Mouse (Mus musculus) limb, embryonic 12.5 days (tissue): ENCODE results near the gene Tbc1d22a. TPM values are rescaled to one million over a fixed set of nuclear protein-coding genes. Genes with fewer than 3 reads are reported as not detected.
"Not testable (repeated sequence)": the region's sequence is repeated elsewhere in the genome, so short reads cannot be mapped to it uniquely, and the experiment has no call there.

Experiments used
- ATAC-seq: fragments of 200-750 bp; cut with Nextera tagmentation; 2 replicates; pipeline ENCODE4 v1.8.0; 2017; ENCODE audit warnings: low read depth, moderate TSS enrichment; ENCODE audit not compliant: insufficient number of reproducible peaks, insufficient read depth, low FRiP score, low TSS enrichment
- H3K27ac ChIP-seq: fragments of 300-500 bp; sonication (generic); 2 replicates; pipeline ENCODE4 v1.5.1; 2016; ENCODE audit warnings: mild to moderate bottlenecking, moderate library complexity
- H3K27me3 ChIP-seq: fragments of 300-500 bp; sonication (generic); 2 replicates; pipeline ENCODE4 v1.6.1; 2016; ENCODE audit warnings: mild to moderate bottlenecking, moderate library complexity
- H3K36me3 ChIP-seq: fragments of 300-500 bp; sonication (generic); 2 replicates; pipeline ENCODE4 v1.6.1; 2016; ENCODE audit warnings: mild to moderate bottlenecking, moderate library complexity
- H3K4me1 ChIP-seq: fragments of 300-500 bp; sonication (generic); replicated peaks from 2 replicates; pipeline ENCODE4 v1.6.1; 2016
- H3K4me2 ChIP-seq: fragments of 300-500 bp; sonication (generic); 2 replicates; pipeline ENCODE4 v1.6.1; 2016; ENCODE audit warnings: mild to moderate bottlenecking, moderate library complexity
- H3K4me3 ChIP-seq: fragments of 300-500 bp; sonication (generic); replicated peaks from 2 replicates; pipeline ENCODE4 v1.5.1; 2016; ENCODE audit warnings: mild to moderate bottlenecking
- H3K9ac ChIP-seq: fragments of 300-500 bp; sonication (generic); replicated peaks from 2 replicates; pipeline ENCODE4 v1.6.1; 2016; ENCODE audit warnings: mild to moderate bottlenecking, moderate library complexity
- H3K9me3 ChIP-seq: fragments of 300-500 bp; sonication (generic); 2 replicates; pipeline ENCODE4 v1.6.1; 2016; ENCODE audit warnings: mild to moderate bottlenecking, moderate library complexity
- WGBS: fragments of 180-500 bp; shearing (Covaris S2); methylation state at CpG from one replicate; pipeline ENCODE4 v1.1.7; 2016; 5-methylcytosine and 5-hydroxymethylcytosine counted together
- polyA plus RNA-seq: library from polyadenylated mRNA; unstranded; fragments of >200 nt; fragmentation: Nextera tagmentation; extraction: Ambion mirVana; gene quantifications from 2 replicates; pipeline ENCODE4 v1.2.1, GENCODE M21; 2016

Tbc1d22a gene
- polyA plus RNA-seq, 1 experiment from 2014 or later: 12.1 TPM

DNA sequence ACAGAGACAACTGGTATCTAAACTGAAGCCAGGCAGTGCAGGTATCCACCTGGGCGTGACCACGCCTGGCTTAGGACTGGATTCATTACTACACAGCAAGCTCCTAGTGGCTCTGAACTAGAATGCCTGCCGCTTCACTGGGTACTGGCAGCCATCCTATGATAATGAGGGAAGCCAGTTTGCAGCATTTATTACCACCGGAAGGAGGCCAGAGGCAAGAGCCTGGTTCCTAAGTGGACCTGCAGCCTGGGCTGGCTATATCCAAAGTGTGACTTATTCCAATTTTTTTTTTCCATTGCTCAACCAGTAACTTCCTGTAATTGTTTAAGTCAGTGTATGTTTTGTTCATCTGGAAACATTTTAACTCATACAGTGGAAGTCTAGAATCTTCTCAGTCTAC, 7.9 kb upstream of the Tbc1d22a start:
- H3K27me3 ChIP-seq: no peaks in the 10 kb centered on the region
- peaks cover 12% of the 10 kb centered on the region; the same call in 1 of the 2 replicates for H3K4me1 ChIP-seq
- H3K4me3 ChIP-seq: no peak overlapping the region
- H3K36me3 ChIP-seq: no peaks in the 10 kb centered on the region
- ATAC-seq: no peak
- no peaks in the 10 kb centered on the region for H3K9me3 ChIP-seq
- H3K27ac ChIP-seq: no peak overlapping the region
- H3K9ac ChIP-seq: no peak overlapping the region
- 63% methylated on average over 4 of the region's 4 CpGs for WGBS
- H3K4me2 ChIP-seq: no peak overlapping the region

DNA sequence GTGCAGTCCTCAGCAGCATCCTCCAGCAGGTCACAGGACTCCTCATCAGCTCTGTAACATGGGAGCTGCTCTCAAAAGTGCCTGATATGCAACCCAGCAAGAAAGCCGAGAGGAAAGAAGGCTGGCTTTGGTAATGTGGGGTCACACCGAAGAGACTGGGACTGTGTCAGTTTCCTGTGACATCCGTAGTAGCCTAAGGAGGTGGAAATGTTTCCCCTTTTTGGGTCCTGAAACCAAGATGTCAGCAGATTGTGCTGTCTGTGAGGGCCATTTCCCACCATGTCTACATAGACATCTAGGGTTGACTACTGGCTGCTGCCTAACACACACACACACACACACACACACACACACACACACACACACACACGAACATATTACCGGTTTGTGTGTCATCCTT, 2.1 kb upstream of the Tbc1d22a start:
- ATAC-seq, H3K9me3 ChIP-seq, H3K4me3 ChIP-seq, H3K27me3 ChIP-seq, H3K27ac ChIP-seq, H3K9ac ChIP-seq, H3K4me2 ChIP-seq, H3K36me3 ChIP-seq: not testable (repeated sequence)
- peaks cover 19% of the 10 kb centered on the region for H3K4me1 ChIP-seq
- WGBS: 94% methylated on average over 5 of the region's 5 CpGs

DNA sequence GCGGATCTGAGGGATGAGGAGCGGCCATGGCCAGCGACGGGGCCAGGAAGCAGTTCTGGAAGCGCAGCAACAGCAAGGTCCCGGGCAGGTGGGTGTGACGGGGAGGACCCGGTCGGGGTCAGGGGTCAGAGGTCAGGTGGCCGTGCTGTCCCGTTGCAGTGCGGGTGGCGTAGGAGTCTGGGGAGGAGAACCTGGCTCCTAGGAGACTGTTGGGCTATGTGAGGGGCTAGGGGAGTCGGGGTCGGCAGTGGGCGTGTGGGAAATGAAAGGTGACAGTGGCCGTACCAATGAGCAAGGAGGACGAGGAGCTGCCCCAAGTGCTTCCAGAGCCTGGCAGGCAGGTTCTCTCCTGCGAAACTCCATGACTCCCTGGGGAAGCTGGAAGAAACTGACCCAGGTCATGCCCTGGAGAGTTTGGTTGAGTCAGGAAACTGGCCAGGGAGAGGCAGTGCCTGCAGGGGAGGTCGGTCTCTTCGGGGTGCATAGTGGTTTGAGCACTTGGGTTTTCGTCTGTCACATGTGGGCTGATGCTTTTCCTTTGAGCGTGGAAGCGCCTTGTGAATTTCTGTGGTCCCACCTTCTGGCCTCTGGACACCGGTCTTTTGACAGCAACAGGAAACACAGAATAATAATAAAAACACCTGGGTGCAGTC, 416 bp downstream of the Tbc1d22a start:
- H3K27ac ChIP-seq: peak overlapping the region; percentile 89; the same call in 1 of the 2 replicates
- peak overlapping the region; percentile 77 for H3K9ac ChIP-seq
- peak; percentile 76; the same call in 1 of the 2 replicates for ATAC-seq
- 13% methylated on average over 25 of the region's 25 CpGs for WGBS
- no peaks in the 10 kb centered on the region for H3K36me3 ChIP-seq
- no peaks in the 10 kb centered on the region for H3K27me3 ChIP-seq
- H3K4me3 ChIP-seq: peak overlapping the region; percentile 75
- H3K4me2 ChIP-seq: peak overlapping the region; percentile 99
- H3K4me1 ChIP-seq: peaks cover 19% of the 10 kb centered on the region
- H3K9me3 ChIP-seq: no peaks in the 10 kb centered on the region

DNA sequence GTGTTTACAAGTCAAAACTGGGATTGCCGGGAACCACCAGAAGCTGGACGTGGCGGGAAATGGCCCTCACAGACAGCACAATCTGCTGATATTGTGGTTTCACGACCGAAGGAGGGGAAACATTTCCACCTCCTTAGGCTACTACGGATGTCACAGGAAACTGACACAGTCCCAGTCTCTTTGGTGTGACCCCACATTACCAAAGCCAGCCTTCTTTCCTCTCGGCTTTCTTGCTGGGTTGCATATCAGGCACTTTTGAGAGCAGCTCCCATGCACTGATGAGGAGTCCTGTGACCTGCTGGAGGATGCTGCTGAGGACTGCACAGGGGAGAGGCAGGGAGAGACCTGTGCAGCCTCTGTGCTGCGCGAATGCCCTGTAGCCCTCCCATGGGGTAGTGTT, 2.4 kb downstream of the Tbc1d22a start:
- 83% methylated on average over 9 of the region's 9 CpGs for WGBS
- not testable (repeated sequence) for H3K36me3 ChIP-seq, H3K27me3 ChIP-seq, H3K9me3 ChIP-seq, H3K4me3 ChIP-seq, ATAC-seq, H3K4me2 ChIP-seq, H3K27ac ChIP-seq, H3K9ac ChIP-seq
- H3K4me1 ChIP-seq: peaks cover 19% of the 10 kb centered on the region

DNA sequence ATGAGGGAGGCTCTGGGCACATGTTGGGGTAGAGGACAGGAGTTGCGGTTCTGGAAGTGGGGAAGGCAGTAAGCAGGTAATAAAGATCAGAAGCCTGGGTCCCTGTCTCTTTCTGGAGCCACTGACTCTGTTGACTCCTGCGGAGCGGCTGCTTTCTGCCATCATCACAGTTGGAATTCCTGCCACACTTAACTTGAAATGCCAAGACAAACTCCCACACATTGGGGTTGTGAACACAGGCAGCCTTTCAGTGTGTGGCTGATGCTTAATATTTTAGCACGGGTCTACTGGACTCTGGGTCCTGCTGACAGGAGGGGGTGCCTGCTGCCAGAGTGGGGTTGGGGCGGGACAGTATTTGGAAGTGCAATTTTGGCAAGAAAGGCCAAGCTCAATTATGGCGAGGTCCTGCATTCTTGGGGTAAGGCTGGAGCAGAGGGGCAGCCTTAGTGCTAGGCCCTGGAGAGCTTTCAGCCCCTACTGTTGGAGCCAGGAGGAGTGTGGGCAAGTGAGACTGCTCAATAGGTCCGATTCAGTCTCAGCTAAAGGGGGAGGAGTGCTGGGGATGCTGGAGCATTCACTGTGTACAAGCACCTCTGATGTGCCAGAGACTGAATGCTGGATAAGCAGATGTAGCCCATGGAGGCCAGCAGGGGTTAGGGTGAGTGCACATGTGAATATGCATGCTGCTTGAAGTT, 5.4 kb downstream of the Tbc1d22a start:
- Histone ChIP-seq H3K9me3 (peaks cover 4% of the 10 kb centered on the region; the same call in 1 of the 2 replicates), H3K9ac (0 out of 2 replicates have a peak overlapping the region, but pooled peaks have one; percentile 13), H3K4me2 (no peak overlapping the region), H3K27me3 (no peaks in the 10 kb centered on the region), H3K4me3 (no peak overlapping the region), H3K36me3 (no peaks in the 10 kb centered on the region), H3K27ac (no peak overlapping the region), H3K4me1 (peaks cover 10% of the 10 kb centered on the region)
- 83% methylated on average over 7 of the region's 7 CpGs for WGBS
- ATAC-seq: no peak

DNA sequence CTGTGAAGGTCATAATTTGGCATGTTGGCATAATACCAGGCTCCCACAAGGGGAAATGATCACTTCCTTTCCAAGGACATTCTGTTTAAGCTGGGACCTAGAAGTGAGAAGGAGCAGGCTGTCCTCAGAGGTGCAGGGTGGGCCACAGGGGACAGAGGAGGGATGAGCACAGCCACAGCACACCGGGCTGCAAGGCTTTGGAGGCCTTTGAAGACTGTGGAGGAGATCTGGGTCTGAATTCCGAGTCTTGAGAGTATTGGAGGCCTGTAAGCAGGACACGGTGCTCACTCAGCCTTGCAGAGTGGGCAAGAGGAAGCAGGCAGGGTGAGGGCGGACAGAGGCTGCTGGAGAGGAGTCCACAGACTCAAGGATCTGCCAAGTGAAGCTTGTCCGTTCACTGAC, 6.0 kb downstream of the Tbc1d22a start:
- H3K36me3 ChIP-seq: no peaks in the 10 kb centered on the region
- no peak overlapping the region for H3K4me3 ChIP-seq
- H3K9me3 ChIP-seq: peaks cover 4% of the 10 kb centered on the region; the same call in 1 of the 2 replicates
- H3K9ac ChIP-seq: 0 out of 2 replicates have a peak overlapping the region, but pooled peaks have one; percentile 13
- H3K4me1 ChIP-seq: peaks cover 4% of the 10 kb centered on the region; the same call in 1 of the 2 replicates
- no peak overlapping the region for H3K4me2 ChIP-seq
- H3K27me3 ChIP-seq: no peaks in the 10 kb centered on the region
- H3K27ac ChIP-seq: no peak overlapping the region
- ATAC-seq: no peak
- 85% methylated on average over 5 of the region's 5 CpGs for WGBS

DNA sequence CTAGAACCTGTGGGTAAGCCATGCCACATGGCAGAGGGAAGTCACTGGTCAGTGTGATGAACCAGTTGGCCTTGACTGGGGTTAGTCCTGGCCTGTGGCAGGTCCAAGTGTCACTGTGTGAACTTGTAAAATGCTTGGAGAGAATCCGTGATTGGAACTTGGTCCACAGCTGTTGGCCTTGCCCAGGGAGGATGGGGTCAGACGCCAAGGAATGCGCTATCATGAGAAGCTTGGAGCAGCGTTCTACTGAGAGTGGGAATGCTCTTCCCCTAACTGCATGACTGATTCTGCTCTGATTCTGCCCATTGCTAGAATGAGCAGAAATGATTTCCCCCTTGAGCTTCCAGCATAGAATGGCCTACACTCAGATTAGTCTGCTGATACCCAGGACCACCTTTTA, 6.5 kb downstream of the Tbc1d22a start:
- Histone ChIP-seq H3K27ac (no peak overlapping the region), H3K4me1 (no peaks in the 10 kb centered on the region), H3K9ac (no peak overlapping the region), H3K4me3 (no peak overlapping the region), H3K27me3 (no peaks in the 10 kb centered on the region), H3K36me3 (no peaks in the 10 kb centered on the region), H3K4me2 (no peak overlapping the region), H3K9me3 (peaks cover 4% of the 10 kb centered on the region; the same call in 1 of the 2 replicates)
- WGBS: 83% methylated on average over 4 of the region's 4 CpGs
- ATAC-seq: no peak

DNA sequence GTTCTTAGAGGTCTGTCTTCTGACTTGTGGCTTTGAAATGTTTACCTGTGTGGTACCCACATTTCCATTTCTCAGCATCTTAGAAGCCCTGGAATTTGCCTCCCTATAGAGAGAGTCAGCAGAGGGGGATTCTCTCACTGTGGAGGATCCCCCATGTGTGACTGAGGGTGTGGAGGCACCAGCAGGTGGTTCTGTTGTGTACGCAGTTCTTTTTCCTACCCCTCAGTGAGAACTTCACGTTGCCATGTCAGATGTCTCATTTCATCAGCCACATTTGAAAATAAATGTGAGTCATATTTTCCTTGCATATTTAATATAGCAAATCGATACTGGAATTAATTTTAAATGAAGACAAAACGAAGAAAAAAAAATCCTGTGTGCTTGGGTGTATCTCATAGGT, 7.1 kb downstream of the Tbc1d22a start:
- H3K9me3 ChIP-seq: peaks cover 4% of the 10 kb centered on the region; the same call in 1 of the 2 replicates
- no peak overlapping the region for H3K4me2 ChIP-seq
- no peak overlapping the region for H3K4me3 ChIP-seq
- ATAC-seq: no peak
- H3K36me3 ChIP-seq: no peaks in the 10 kb centered on the region
- 81% methylated on average over 4 of the region's 4 CpGs for WGBS
- H3K27me3 ChIP-seq: no peaks in the 10 kb centered on the region
- no peak overlapping the region for H3K9ac ChIP-seq
- H3K27ac ChIP-seq: no peak overlapping the region
- no peaks in the 10 kb centered on the region for H3K4me1 ChIP-seq

DNA sequence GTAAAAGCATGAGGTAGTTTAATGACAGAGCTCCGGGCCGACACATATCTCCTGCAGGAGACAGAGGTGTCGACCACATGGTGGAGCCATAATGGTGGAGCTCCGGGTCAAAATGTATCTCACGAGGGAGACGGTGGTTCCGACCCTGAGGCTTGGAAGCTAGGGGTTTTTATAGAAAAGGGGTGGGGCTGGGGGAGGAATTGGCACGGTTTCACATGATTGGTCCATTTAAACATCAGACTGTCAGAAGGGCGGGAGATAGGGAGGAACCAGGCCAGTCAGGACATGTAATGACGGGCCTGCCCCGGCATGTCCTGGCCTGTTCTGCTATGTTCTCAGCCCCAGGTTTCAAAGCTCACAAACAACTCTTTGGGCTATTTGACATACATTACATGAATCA, 7.6 kb downstream of the Tbc1d22a start:
- WGBS: 82% methylated on average over 11 of the region's 11 CpGs
- H3K9ac ChIP-seq, H3K4me3 ChIP-seq, H3K27me3 ChIP-seq, ATAC-seq, H3K27ac ChIP-seq, H3K36me3 ChIP-seq, H3K4me1 ChIP-seq, H3K4me2 ChIP-seq, H3K9me3 ChIP-seq: not testable (repeated sequence)

DNA sequence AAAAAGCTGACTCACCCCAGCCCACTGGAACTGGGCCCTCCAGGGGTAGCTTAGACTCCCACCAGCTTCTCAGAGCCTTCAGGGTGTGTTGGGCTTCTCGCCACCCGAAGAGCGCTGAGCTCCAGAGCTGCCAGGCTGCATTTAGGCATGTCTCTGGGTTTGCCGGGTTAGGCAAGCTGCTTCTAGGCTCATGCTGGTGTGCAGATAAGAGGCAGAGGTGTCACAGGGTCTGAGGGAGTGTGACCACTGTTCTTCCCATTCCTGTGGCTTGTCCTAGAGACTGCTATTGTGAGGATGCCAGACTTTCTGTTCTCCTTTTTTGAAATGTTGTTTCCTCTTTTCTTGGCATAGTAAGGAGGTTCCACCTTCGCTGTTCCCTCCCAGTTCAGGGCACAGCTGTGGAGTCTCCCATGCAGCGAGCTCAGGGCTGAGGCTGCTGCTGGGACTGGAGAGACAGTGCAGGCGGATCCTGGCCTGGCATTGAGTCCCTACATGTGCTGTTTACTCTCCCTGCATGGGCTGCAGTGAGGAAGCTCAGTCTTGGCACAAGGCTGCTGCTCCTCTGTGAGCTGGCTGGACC, 10.8 kb downstream of the Tbc1d22a start:
- Histone ChIP-seq H3K4me1 (peaks cover 7% of the 10 kb centered on the region; the same call in 1 of the 2 replicates), H3K27me3 (no peaks in the 10 kb centered on the region), H3K4me2 (no peak overlapping the region), H3K9ac (no peak overlapping the region), H3K4me3 (no peak overlapping the region), H3K27ac (no peak overlapping the region), H3K36me3 (no peaks in the 10 kb centered on the region), H3K9me3 (peaks cover 4% of the 10 kb centered on the region; the same call in 1 of the 2 replicates)
- 91% methylated on average over 7 of the region's 7 CpGs for WGBS
- no peak for ATAC-seq

DNA sequence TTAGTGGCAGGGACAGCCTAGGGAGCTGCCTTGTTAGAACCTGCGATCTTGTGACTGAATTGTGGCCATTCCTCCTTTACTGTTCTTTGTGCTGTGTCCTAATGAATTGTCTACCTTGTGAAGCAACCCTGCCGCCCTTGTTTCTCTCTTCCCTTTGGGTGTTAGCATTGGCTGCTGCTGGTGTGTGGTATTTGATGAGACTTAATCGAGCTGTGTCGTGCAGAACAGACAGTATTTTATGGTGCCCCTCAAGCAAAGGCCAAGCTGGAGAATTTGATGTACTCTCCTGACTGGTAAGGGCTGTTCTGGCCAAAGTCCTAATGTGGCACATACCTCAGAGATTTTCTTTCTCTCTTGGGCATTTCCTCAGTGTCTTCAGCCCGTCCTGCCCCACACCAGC, 12.0 kb downstream of the Tbc1d22a start:
- Histone ChIP-seq H3K36me3 (no peaks in the 10 kb centered on the region), H3K9ac (no peak overlapping the region), H3K9me3 (peaks cover 4% of the 10 kb centered on the region; the same call in 1 of the 2 replicates), H3K4me1 (peaks cover 13% of the 10 kb centered on the region), H3K27me3 (no peaks in the 10 kb centered on the region), H3K4me2 (no peak overlapping the region), H3K4me3 (no peak overlapping the region), H3K27ac (no peak overlapping the region)
- WGBS: 73% methylated on average over 5 of the region's 5 CpGs
- ATAC-seq: no peak
